Mouse (Mus musculus): ENCODE data around the gene Scgb1b24.

The Scgb1b24 gene

GRCm38 (mm10) chr7:33743499-33743898, at the start of gene Scgb1b24:
Gene Scgb1b24, plus strand, starts transcription at chr7:33743799.
- DNase-seq = no peak

DNA sequence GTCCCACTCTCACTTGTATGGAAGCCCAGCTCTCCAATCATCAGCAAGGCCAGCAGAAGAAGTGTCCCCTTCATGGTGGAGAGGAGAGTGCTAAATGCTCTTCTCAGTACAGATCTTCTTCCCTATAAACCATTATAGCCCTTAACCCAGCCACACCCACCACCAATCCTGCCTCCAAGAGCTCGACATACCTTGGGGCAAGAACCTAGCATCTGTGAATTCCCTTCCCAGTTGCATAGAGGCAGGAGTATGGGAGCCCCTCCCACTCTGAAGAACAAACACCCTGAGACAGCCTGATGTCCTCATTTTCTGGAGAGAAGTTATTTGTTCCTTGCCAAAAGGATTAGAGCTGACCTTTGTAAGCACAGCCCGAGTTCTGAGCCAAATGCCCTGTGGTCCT, 4.4 kb upstream of the Scgb1b24 start, which contains the start of gene Scgb2b24:
Scgb2b24 (minus strand) TSS at position 101 of the 400 bp plus-strand sequence.
- DNase-seq = no peak
